Mouse (Mus musculus): ENCODE measurements around the gene Desi1. TPM values are rescaled to one million over a fixed set of nuclear protein-coding genes. Genes with fewer than 3 reads are reported as not detected.

The Desi1 gene
- total RNA-seq, 2 experiments from 2014 or later = 115 to 119 TPM

Other genes starting within 250 kb of the Desi1 start
- 100 to 1,000 TPM; 184 TPM for gene Tef, start 231.4 kb downstream of the Desi1 start, total RNA-seq (2021)
- 10 to 100 TPM; 24.6 to 31.6 TPM for gene Tob2, start 175.1 kb downstream of the Desi1 start, total RNA-seq (2021)
- gene Phf5a, start 162.0 kb downstream of the Desi1 start, total RNA-seq (2021) = 10 to 100 TPM; 31.0 to 39.0 TPM
- gene Aco2, start 161.6 kb downstream of the Desi1 start, total RNA-seq (2021) = 100 to 1,000 TPM; 481 to 503 TPM
- 10 to 100 TPM; 52.8 to 54.7 TPM for gene Polr3h, start 107.6 kb downstream of the Desi1 start, total RNA-seq (2021)
- gene Csdc2, start 97.1 kb downstream of the Desi1 start, total RNA-seq (2021) = 100 to 1,000 TPM; 131 to 136 TPM
- 100 to 1,000 TPM; 188 to 201 TPM for gene Pmm1, start 72.9 kb downstream of the Desi1 start, total RNA-seq (2021)
- gene 1700029P11Rik, start 53.3 kb downstream of the Desi1 start, total RNA-seq (2021) = not detected
- gene Xrcc6, start 46.0 kb downstream of the Desi1 start, total RNA-seq (2021) = 10 to 100 TPM; 29.1 to 30.2 TPM
- 10 to 100 TPM; 93.0 to 98.4 TPM for gene Snu13, start 13.7 kb upstream of the Desi1 start, total RNA-seq (2021)
- gene 4930407I10Rik, start 25.3 kb upstream of the Desi1 start, total RNA-seq (2021) = not detected
- under 1 TPM; 0.18 to 0.31 TPM for gene Mei1, start 36.1 kb upstream of the Desi1 start, total RNA-seq (2021)
- gene Ccdc134, start 94.1 kb upstream of the Desi1 start, total RNA-seq (2021) = 10 to 100 TPM; 12.7 to 16.2 TPM
- 100 to 1,000 TPM; 187 to 189 TPM for gene Srebf2, start 113.3 kb upstream of the Desi1 start, total RNA-seq (2021)
- 1 to 10 TPM; 2.5 to 3.1 TPM for gene Shisa8, start 179.0 kb upstream of the Desi1 start, total RNA-seq (2021)
- gene Tnfrsf13c, start 190.5 kb upstream of the Desi1 start, total RNA-seq (2021) = under 1 TPM; 0.36 to 0.41 TPM
- gene Cenpm, start 210.9 kb upstream of the Desi1 start, total RNA-seq (2021) = 1 to 10 TPM; 5.1 to 5.3 TPM
- 10 to 100 TPM; 89.4 to 94.8 TPM for gene 1500009C09Rik, start 218.5 kb upstream of the Desi1 start, total RNA-seq (2021)
- gene Sept3, start 241.0 kb upstream of the Desi1 start, total RNA-seq (2021) = 100 to 1,000 TPM; 583 to 613 TPM